Mouse (Mus musculus): Measurements from ENCODE around the gene Tpbgl.

Gene Tpbgl

DNA sequence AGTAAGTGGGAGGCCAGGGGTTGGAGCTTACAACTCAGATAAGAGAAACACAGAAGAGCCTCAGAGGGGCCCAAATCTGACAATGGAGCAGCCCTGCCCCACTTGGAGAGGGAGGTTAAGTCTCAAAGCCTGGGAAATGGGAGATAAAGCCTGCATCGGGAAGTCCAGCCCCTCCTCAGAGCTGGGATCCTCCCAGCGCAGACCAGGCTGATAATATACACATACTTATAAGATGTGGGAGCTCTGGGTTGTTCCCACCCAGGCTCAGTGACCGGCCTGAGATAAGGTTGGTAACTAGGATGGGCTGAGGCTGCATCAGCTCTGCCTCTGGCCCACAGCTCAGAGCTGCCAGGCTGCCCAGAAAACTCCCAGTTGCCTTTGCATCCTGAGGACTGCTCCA, 15.2 kb upstream of the Tpbgl start:
- no peak for DNase-seq (ENCODE audit: low spot score)

DNA sequence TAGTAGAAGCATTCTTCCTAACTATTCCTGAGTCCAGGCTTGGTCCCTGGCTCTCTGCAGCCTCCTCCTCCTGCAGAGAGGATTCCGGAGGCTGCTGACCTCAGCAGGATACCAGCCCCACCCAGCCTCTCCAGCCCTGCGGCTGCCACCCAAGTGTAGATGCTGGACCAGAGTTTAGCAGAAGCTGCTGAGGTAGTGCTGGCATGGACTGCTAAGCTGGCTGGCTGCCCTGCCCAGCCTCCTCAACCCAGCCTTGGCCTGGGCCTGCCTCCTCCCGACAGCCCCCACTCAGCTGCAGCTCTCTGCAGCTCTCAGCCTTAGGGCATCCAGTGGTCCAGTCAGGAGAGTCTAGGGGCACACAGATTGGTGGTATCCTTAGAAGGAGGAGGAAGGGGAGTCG, 14.3 kb upstream of the Tpbgl start:
- DNase-seq (ENCODE audit: low spot score), result no peak

DNA sequence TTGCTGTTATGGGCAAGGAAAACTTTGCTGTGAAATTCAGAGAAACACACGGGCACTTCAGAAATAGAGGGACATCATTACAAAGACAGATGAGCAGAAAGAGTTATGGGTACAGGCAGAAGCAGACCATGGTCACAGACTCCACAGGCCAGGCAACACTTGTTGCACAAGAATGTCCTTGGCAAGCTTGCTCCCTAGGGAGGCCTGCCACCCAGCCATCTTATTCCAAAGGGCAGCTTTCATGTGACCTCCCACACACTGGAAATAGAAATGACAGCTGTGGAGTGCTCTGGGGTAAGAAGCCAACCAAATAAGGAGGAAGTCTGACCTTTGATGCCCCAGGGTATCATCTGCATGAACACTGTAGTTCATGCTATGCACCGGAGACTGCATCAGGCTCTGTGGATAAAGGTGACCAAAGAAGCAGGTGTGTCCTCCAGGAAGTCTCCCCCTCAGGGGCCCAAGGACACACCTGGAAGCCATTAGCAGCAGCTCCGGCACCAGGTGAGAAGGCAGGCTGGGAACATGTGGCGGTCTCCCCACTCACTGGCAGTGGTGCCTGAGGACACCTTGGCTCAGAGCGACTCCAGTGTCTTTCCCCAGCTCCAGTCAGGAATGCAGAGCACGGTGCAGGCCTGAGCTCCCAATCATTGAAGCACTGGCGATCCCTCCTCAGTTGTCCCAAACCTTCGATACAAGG, 7.2 kb upstream of the Tpbgl start:
- no peak for DNase-seq (ENCODE audit: low spot score)

DNA sequence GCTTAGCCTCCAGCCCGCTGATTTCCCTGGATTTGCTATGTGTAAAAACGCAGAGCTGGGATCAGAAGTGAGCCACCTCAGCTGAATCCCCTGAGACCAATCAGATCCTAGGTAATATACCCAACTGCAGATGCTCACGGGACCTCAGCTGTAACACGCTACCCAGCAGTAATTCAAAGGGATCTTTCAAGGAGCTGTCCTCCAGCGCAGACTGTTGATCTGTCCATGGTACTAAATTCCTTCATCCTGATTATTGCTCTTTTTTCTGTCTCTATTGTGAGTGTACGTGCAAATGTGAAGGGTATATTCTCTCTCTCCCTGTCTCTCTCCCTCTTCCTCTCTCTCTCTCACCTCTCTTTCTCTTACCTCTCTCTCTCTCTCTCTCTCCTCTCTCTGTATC, 5.4 kb upstream of the Tpbgl start:
- DNase-seq (ENCODE audit: low spot score), result no peak

DNA sequence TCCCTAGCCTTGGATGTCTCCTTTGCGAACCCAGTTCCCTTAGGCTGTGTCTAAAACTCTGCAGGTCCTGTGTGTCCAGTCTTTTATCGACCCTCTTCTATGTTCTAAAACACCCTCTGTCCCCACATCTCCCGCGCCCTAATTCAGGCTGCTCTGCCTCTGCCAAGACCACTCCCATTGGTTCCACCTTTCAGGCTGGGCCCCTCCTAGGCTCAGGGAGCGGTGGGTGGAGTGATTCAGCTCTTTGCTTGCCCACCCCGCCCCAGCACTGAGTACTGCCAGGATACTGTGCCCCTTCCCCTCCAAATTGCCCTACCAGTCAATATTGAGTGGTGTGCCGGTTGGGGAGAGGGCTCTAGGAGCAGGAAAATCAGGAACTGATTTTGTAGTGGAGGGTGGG, 463 bp upstream of the Tpbgl start:
- no peak for DNase-seq (ENCODE audit: low spot score)

DNA sequence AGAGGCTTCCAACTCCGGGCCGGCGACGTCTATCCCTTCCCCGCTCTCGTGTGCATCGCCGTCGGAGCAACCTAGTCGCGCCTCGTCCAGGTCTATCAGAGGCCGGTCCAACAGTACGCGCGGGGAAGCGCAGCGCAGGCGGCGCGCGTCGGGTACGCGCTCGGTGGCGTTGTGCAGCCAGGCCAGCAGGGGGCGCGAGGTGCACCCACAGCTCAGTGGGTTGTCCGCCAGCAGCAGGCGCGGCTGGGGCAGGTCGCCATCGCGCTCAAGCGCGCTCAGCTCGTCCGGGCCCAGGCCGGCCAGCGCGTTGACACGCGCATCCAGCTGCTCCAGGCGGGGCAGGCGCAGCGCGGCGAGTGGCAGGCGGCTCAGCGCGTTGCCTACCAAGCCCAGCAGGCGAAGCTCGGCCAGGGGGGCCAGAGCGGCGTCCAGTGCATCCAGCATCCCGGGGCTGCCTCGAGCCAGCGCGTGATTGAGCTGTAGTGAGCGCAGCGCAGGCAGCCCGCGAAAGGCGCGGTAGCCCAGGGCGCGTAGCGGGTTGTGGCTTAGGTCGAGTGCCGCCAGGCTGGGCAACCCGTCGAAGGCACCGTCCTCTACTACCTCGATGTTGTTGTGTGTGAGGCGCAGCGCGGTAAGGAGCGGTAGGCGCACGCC, 1.1 kb downstream of the Tpbgl start:
- peak; percentile 89 for DNase-seq (ENCODE audit: low spot score)

DNA sequence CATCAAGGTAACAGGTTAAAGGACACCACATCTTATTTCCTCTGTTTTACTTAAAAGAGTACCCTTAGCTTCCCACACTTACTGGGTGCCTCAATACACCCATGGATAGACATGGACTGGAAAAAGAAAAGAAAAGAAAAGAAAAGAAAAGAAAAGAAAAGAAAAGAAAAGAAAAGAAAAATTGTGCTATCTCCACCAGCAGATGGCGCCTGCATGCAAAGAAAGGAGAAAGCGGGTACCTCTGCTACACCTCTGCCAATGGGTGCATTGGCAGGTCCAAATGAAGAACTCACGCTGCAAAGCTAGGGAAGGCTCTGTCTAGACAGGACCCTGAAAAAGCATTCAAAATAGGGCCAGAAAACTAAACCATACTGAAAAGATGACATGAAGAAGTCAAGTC, 8.0 kb downstream of the Tpbgl start:
- peak; percentile 26 for DNase-seq (ENCODE audit: low spot score)

DNA sequence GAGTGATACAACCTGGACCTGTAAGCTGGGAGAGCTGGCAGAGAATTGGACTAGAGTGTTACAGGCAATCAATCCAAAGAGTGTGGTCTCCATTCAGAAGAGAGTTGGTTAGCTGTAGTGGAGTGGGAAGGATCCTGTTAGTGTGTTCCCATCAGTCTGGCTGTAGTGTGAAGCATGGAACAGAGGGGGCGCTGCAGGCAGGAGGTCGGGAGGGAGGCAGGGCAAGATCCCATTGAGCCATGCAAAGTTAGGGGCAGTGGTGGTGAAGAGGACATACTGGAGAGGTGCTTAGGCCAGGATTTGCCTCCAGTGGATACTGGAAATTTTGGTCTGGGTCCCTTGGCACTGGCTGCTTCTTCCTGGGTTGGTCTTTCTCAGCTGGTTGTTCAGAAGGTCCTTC, 8.6 kb downstream of the Tpbgl start:
- DNase-seq (ENCODE audit: low spot score), result no peak

DNA sequence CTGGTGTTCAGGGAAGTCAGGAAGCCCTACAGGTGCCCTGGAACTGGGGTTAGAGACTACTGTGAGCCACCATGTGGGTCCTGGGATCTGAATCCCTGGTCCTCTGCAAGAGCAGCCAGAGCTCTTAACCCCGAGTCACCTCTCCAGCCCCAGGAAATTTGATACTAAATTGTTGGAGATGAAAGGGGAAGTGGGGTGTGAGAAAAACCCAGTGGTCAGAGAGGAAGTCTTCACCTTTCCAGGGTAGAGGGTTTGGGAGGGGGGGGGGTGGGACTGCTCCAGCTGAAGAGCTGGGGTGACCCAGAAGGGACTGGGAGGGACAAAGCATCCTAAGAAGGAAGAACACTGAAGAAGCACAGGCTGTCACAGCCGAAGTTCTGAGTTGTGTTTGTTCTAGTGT, 19.3 kb downstream of the Tpbgl start:
- no peak for DNase-seq (ENCODE audit: low spot score)

DNA sequence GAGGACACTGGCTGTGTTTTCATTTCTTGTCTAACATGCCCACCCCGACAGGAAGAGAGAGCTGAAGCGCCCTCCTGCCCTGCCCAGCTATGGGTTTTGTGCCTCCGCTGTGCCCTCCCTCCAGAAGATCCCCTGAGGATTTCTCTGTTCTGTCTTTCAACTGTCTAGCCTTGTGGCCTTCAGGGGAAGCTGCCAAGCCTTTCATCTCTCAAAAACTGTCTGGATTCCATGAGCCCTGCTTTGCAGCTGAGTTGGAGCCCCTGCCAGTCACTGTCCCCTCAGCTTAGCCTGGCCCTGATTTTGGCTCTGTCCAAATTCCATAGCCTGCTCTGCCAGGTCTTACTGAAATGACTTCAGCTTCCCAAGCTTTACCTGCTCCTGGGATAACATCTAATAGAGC, 20.1 kb downstream of the Tpbgl start:
- DNase-seq (ENCODE audit: low spot score), result no peak

DNA sequence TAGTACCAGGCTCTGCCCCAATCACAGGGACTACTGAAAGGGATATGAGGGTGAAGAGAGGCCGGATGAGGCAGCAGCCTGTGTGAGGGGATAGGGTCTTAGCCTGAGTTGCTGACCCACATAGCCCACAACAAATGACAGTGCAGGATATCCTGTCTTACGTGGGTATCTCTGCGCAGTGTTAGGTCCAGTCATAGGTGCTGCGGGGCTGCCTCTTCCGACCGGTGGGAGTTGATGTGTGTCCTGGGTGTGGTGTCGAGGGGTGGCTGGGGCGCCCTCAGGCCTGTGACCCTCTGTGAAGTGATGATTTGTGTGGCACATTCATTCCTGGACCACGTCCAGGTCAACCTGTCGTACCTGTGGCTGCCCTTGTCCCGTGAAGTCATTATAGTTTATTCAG, 20.6 kb downstream of the Tpbgl start:
- no peak for DNase-seq (ENCODE audit: low spot score)

DNA sequence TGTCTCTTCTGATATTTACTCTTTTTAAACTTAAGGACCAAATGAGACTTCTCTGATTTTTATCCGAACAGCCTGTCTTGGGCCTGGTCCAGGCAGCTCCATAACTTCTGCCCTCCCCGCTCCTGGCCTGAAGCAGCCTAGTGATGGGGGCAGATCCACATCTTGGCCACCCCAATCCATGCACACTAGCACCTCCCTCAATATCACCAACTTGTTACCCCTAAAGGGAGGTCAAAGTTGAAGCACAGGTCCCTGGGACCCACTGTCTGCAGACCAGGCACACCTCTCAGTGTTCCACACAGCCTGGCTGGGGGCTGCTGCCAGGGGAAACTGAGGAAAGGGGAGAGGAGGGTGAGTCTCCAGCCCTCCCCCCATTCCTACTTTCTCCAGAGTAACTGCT, 21.8 kb downstream of the Tpbgl start:
- no peak for DNase-seq (ENCODE audit: low spot score)

DNA sequence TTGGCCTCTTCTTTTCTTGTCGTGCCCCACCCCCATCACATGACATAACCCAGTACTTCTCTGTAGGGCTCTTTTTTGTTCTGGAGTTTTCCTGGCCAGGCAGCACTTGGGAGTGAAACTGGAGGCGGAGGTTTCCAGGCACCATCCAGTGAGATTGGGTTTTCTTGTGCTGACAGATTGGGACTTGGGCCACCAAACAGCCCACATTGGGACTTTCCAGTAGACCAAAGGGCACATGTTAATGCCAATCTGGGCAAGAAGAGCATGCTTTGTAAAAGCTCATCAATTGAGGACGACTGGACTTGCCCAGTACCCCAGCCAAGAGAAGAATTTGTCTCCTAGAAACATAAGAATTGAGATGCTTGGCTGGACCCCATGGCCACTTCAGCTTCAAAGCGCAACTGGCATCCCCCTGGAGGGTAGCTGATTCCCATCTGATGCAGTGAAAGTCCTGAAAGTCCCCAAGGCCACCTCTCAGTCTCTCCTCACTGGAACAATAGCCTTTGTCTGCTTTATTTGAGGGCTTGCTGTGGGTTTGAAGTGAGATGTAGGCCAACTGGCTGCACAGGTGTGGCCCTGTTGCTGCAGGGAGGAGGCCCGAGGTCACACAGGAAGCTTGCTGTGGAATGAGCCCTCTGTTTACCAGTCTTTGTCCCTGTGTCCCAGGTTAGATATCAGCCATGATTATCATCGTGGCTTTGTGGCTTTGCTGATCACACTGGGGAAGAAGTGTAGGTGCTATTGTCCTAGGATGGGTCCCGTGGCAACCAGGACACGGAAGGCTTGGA, 22.8 kb downstream of the Tpbgl start:
- no peak for DNase-seq (ENCODE audit: low spot score)

DNA sequence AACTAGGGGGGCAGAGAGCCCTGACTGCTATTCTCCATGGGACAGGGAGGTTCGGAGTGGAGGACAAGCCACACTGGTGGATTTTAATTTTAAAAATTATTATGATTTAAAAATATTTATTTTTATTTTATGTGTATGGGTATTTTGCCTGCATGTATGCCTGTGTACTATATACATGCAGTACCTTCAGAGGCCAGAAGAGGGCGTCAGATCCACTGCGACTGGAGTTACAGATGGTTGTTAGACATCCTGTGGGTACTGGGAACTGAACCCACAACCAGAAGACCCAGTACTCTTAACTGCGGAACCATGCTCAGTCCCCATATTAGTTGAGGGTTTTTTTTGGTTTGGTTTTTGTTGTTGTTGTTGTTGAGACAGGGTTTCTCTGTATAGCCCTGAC, 28.2 kb downstream of the Tpbgl start:
- no peak for DNase-seq (ENCODE audit: low spot score)

DNA sequence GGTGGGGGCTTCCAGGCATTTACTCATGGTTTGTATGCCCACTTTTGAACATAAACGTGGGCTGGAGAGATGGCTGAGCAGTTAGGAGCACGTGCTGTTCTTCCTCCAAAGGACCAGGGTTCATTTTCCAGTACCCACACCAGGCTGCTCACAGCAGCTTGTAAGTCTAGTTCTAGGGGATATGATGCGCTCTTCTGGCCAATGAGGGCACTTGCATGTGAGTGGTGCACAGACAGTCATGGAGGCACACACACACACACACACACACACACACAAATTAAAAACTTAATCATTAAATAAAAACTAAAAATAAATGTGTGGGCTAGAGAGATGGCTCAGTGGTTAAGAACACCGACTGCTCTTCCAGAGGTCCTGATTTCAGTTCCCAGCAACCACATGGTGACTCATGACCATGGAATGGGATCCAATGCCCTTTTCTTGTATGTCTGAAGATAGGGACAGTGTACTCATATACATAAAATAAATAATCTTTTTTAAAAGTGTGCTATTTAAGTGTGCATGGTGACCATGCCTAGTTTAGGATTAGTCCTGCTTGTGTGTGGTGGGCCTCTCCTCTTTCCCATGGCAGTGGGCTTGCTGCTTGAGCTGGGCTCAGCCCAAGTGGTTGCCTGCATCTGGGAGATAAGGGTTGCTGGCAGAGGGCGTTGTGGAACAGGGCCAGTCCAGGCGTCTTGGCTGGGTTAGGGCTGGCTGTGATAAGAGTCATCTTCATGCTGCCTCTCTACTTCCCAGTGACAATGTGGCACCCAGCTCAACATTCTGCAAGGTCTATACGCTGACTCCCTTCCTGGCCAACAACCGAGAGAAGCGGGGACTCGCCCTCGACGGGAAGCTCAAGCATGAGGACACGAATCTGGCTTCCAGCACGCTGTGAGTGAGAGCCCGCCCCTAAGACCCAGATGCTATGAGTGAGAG, 32.8 kb downstream of the Tpbgl start:
- DNase-seq (ENCODE audit: low spot score), result no peak

DNA sequence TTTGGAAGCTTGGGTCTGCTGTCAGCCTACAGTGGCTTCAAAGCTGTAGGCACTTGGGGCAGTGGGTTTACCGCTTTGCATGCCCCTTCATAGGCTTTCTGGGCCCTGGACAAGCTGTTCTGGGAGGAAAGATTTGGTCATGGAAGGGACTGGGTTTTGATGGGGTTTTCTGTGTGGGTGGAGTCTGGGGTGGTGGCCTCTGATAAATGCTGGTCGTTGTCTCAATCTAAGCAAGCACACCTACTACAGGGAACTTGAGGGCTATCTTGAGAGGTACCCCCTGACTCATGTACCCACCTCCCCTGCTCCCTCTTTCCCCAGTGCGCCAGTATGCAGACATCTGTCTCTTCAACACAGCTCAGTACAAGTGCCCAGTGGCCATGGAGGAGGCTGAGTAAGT, 34.2 kb downstream of the Tpbgl start:
- no peak for DNase-seq (ENCODE audit: low spot score)

DNA sequence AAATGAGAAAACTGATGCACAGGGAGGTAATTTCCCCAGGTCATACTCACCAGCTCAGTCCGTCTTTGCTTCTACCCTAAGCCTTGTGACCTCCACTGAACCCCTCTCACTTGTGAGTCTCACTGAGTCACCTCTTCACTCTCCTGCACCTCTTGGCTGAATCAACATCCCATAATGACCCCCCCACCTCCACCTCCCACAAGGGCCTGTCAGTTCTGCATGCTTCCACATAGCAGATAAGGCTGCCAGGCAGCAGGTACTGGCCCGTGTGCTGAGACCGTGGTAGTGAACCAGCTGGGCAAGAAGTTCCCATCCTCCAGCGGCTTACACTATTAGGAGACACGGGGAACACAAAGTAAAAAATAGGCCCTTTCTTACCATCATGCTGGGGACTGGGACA, 36.3 kb downstream of the Tpbgl start:
- no peak for DNase-seq (ENCODE audit: low spot score)

DNA sequence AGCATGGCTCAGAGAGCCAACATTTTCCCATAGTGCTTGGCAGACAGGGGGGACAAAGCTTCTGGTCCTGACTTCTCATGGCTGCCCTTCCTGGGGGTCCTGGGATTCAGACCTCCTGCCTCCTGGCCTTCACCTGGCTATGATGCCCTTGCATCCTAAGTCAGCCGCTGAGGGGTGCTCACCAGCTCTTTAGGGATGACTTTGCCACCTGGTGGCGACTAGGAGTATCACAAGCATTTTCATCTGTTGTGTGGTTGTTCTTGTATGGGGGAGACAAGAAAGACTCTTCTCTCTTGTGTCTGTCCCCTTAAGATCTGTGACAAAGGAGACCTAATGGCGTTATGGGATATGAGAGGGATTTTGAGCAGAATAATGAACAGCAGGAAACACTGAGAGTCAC, 36.8 kb downstream of the Tpbgl start:
- DNase-seq (ENCODE audit: low spot score), result peak; percentile 57

DNA sequence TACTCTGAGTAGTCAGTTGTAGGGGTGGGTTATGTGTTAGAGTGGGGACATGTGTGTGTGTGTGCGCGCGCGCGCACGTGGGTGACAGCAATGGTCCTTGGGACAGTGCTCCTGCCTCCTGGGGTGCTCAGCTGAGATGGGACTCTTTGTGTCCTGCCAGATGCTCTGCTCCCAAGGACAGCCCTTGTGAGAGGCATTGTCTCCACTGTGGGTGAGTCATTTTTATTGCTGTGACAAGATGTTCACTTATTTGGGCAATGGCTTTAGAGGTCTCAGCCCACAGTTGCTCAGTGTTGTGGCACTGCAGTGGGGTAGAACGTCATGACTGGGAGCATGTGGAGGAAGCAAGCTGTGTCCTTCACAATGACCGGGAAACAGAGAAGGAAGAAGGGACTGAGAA, 40.9 kb downstream of the Tpbgl start:
- no peak for DNase-seq (ENCODE audit: low spot score)

DNA sequence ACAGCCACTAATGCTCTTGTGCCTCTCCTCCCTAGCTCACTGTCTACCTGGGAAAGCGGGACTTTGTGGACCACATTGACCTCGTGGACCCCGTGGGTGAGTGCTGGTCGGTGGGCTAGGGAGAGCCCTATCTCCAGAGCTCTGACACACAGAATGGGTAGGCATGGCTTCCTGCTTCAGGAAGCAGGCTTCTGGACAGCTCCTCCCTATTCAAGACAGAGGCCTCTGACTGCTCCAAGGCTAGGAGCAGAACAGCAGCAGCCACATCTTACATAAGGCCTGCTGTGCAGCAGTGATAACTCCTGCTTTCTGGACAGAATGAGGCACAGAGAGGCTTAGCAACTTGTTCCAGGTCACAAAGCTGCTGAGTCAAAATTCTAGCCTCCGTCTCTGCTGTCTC, 43.3 kb downstream of the Tpbgl start:
- no peak for DNase-seq (ENCODE audit: low spot score)

DNA sequence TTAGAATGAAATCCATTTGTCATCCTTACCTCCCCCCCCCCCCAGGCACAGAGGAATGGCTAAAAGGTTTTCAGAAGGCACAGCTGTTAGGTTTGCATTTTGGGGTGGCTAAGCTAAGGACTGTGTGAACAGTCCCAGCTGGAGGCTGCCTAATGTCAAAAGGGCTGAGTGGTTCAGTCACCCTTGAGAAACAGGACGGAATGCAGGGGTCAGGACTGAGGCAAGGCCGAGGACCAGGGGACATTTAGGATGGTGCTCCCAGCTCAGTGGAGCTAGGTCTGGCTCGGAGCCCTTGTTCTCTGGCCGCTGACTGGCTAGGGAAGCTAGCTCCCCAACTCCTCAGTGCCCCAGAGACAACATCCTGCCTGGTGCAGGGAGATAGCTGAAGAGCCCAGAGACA, 44.0 kb downstream of the Tpbgl start:
- no peak for DNase-seq (ENCODE audit: low spot score)

DNA sequence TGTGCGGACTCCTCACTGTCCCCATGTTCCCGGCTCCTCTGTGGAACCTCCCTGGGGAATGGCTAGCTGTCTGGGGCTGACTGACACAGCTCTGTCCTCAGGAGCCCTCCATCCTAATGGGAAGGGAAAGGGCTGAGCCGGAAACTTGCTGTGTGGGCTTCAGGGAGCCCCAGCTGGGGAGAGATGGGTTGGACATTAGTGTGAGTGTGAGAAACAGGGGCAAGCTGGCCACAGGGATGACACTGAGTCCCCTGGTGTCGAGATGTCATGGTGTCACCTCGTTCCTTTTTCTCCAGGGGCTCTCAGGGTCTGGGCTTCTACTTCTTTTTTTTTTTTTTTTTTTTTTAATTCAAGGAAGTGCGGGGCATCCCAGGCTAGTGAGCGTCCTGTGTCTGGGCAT, 44.6 kb downstream of the Tpbgl start:
- DNase-seq (ENCODE audit: low spot score), result no peak

Data from urinary bladder, postnatal 25 days (tissue).